In genomic region chr15:84078667-84079066, GRCm38 (mm10) we compare ENCODE assay signal across 21 mouse cellular contexts. TPM values are rescaled to one million over a fixed set of nuclear protein-coding genes. Genes with fewer than 3 reads are reported as not detected.
"Had no signal": no experiment of that assay in that cellular context is flagged by ENCODE, and none has a peak within 500 bp of the region (broad histone marks: within the 10 kb centered on the region; RNA-seq: fewer than 3 reads in every experiment).

No protein-coding gene starts in this region.

- H3K4me3 ChIP-seq: intestine, embryonic 15.5 days; limb, embryonic 12.5 days; liver, embryonic 13.5 days; neural tube, embryonic 12.5 days had no signal

- DNase-seq: kidney, adult 18-20 months; kidney, postnatal 10 days; kidney, postnatal 4 days; liver; liver, embryonic 13.5 days; liver, postnatal 0 days; right cerebral cortex, postnatal 14 days; thymus, adult 2 months; thymus, postnatal 25 days had no signal

- H3K9me3 ChIP-seq: intestine, embryonic 15.5 days; limb, embryonic 12.5 days; liver, embryonic 13.5 days; neural tube, embryonic 12.5 days had no signal

- H3K4me1 ChIP-seq: intestine, embryonic 15.5 days had no signal

- ATAC-seq: intestine, embryonic 15.5 days; liver, postnatal 0 days had no signal

- H3K9ac ChIP-seq: intestine, embryonic 15.5 days; limb, embryonic 12.5 days; liver, embryonic 13.5 days; liver, postnatal 0 days; neural tube, embryonic 12.5 days had no signal

- H3K36me3 ChIP-seq: intestine, embryonic 15.5 days; limb, embryonic 12.5 days; liver, embryonic 13.5 days; neural tube, embryonic 12.5 days had no signal

- H3K27ac ChIP-seq: intestine, embryonic 15.5 days; limb, embryonic 12.5 days; liver, embryonic 13.5 days; neural tube, embryonic 12.5 days had no signal

- H3K4me2 ChIP-seq: intestine, embryonic 15.5 days; limb, embryonic 12.5 days; liver, embryonic 13.5 days; neural tube, embryonic 12.5 days had no signal

RNA-seq across cellular contexts. Expression of gene Efcab6, which starts 13.5 kb away (rescaled TPM):
- total RNA-seq: neutrophil, adult 5-6 weeks had no signal
- polyA plus RNA-seq: kidney, embryonic 14.5 days; liver, embryonic 13.5 days; liver, postnatal 0 days had no signal

RNA-seq across cellular contexts. Expression of gene Sult4a1, which starts 26.9 kb away (rescaled TPM):
- total RNA-seq: neutrophil, adult 5-6 weeks had no signal
- polyA plus RNA-seq: liver, postnatal 0 days had no signal

RNA-seq across cellular contexts. Expression of gene Pnpla5, which starts 44.3 kb away (rescaled TPM):
- total RNA-seq: layer of hippocampus, postnatal 25 days; left cerebral cortex, postnatal 36 days; monocyte, adult 5-6 weeks; neutrophil, adult 5-6 weeks had no signal
- polyA plus RNA-seq: intestine, embryonic 15.5 days; kidney, embryonic 14.5 days; limb, embryonic 12.5 days; liver, embryonic 13.5 days; lung, embryonic 16.5 days; neural tube, embryonic 12.5 days; stomach, embryonic 14.5 days; testis, adult 2 months; urinary bladder, adult 2 months had no signal
